Mouse (Mus musculus) liver, postnatal 0 days (tissue): ENCODE measurements around the gene Hexim1.

Source experiments
- CTCF ChIP-seq: sonication (generic); IDR thresholded peaks from 2 replicates; pipeline ENCODE4 v1.5.1; 2016; ENCODE audit warnings: antibody characterized with exemption, low read depth
- EP300 ChIP-seq: IDR thresholded peaks from 2 replicates; pipeline ENCODE4 v1.6.1; 2016; ENCODE audit warnings: antibody characterized with exemption, low read depth, mild to moderate bottlenecking

GRCm38 (mm10) chr11:103142441-103143182, 26.6 kb downstream of the Hexim1 start:
- peak; percentile 21; the same call in 1 of the 2 replicates for TF ChIP-seq CTCF
- no peak for TF ChIP-seq EP300
